Comparison of ENCODE assay signal across 14 mouse cellular contexts in the genomic region with DNA sequence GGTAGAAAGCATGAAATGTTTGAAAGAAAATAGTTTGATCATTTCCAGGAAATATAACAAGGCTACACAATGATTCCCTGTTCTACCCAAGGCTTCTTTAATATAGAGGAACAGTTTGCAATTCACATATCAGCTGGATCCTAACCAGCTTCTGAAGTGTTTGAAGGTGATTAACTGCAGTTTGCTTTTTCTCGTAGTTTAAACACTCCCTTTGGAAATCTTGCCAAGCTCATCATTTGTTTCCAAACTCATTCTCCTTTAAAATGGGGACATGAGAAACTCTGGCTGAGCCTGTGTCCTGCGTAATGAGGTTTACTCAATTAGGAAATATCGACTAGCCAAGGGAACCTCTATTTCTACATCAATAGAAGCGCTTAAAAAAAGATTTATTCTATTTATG.
"Had no signal": no experiment of that assay in that cellular context is flagged by ENCODE, and none has a peak within 500 bp of the region (broad histone marks: within the 10 kb centered on the region; RNA-seq: fewer than 3 reads in every experiment).

No protein-coding gene starts in this region.

- H3K4me1 ChIP-seq: liver, embryonic 15.5 days had no signal

- H3K9ac ChIP-seq: liver, embryonic 15.5 days had no signal

- H3K27ac ChIP-seq: layer of hippocampus, adult 2 months; liver, embryonic 15.5 days had no signal

- H3K4me3 ChIP-seq: layer of hippocampus, adult 2 months; liver, embryonic 15.5 days had no signal

- H3K4me2 ChIP-seq: liver, embryonic 11.5 days; liver, embryonic 15.5 days; midbrain, embryonic 11.5 days had no signal

- ATAC-seq: inflammation-experienced regulatory T-cells, adult 6 months; intestine, embryonic 16.5 days had no signal

- H3K27me3 ChIP-seq: liver, embryonic 15.5 days had no signal

- H3K9me3 ChIP-seq: liver, embryonic 15.5 days had no signal

- H3K36me3 ChIP-seq: liver, embryonic 15.5 days had no signal

- DNase-seq: kidney, adult 18-20 months; kidney, adult 9 months; kidney, postnatal 25 days; layer of hippocampus, adult 9-11 months; midbrain, embryonic 14.5 days; thymus, adult 2 months; thymus, postnatal 14 days; thymus, postnatal 4 days had no signal
